Mouse (Mus musculus) thymus, postnatal 25 days (tissue): ENCODE measurements around the gene Gfpt1.
A peak's percentile ranks its signal among the peaks of the same experiment; 100 is the strongest.
"Not testable (repeated sequence)": the region's sequence is repeated elsewhere in the genome, so short reads cannot be mapped to it uniquely, and the experiment has no call there.

Experiments
- DNase-seq: peaks from one replicate; pipeline ENCODE4 v3.0.0; 2022

Gene Gfpt1

DNA sequence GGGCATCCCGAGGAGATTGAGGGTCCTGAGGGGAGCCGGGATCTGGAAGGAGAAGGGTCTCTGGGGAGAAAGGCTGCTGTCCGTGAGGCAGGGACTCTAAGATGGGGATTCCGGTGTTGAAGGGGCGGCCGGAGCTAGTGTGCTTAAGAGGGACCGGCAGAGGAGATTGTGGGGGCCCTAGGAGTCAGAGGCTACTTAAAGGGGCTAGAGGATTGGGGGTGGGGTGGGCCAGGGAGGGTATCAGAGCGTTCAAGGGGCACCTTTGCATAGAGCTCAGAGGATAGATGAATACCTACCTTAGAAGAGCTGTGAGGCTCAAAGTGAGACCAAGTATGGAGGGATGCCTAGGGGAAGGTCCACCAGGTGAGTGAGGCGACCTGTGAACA is 478 bp downstream of the Gfpt1 start:
- DNase-seq, result no peak

DNA sequence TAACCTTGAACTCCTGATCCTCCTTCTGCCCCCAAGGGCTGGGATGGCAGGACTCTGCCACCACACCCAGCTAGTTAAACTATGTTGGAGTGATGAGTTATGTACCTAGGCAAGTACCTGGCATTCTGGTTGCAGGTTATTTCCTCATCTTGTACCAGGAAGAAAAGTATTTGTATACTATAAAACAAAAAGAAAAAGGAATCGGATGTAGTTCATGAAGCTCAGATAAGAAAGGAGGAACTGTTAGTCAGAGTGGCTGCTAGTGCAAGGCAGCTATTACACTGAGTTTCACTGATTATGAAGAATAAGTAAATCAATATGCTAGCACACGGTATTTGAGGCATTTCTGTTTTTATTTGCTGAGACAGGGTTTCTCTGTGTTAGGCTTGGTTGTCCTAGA is 2.2 kb downstream of the Gfpt1 start:
- no peak for DNase-seq

DNA sequence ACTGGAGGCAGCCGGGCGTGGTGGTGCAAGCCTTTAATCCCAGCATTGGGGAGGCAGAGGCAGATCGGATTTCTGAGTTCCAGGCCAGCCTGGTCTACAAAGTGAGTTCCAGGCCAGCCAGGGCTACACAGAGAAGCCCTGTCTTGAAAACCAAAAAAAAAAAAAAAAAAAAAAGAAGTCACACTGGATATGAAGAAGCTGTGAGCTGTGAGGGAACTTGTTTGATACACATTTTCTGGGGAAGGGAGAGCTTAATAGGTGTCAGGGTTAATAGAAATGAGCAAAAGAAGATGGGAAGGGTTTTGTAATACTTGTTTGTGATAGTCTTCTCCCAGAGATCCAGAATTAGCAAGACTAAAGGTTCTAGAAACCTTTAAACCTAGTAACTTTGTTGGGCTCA is 2.9 kb downstream of the Gfpt1 start:
- DNase-seq, result no peak

DNA sequence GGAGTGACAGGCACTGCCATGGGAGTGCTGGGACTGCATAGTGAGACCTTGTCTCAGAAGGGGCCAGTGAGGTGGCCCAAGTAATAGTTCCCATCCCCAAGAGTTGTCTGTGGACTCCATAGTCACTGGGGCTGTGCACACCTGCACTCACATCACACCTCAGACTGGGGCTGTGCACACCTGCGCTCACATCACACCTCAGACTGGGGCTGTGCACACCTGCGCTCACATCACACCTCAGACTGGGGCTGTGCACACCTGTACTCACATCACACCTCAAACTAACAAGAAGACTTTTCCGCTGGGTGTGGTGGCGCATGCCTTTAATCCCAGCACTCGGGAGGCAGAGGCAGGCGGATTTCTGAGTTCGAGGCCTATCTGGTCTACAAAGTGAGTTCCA is 6.1 kb downstream of the Gfpt1 start:
- not testable (repeated sequence) for DNase-seq

DNA sequence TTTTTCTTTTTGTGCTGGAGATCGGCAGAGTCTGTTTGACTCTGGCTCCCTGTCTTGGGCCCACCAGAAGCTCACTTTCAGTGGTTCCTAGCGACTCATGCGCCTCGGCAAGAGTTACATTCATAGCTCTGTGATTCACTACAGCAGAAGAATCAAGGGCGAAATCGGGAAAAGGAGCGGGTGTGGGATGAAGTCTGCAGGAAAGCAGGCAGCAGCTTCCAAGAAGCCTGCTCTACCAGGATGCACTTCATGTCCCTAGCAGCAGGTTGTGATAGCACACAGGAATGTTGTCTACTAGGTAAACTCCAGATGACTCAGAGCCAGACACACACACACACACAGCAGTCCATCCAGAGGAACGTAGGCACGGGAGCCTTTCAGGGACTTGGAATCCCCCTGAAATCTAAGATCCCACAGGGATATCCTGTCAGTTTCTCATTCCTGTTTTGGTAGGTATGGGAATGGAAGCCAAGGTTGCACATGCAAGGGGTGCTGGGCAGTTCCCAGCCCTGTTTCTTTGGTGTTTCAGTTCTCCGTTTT is 9.3 kb downstream of the Gfpt1 start:
- DNase-seq, result no peak

DNA sequence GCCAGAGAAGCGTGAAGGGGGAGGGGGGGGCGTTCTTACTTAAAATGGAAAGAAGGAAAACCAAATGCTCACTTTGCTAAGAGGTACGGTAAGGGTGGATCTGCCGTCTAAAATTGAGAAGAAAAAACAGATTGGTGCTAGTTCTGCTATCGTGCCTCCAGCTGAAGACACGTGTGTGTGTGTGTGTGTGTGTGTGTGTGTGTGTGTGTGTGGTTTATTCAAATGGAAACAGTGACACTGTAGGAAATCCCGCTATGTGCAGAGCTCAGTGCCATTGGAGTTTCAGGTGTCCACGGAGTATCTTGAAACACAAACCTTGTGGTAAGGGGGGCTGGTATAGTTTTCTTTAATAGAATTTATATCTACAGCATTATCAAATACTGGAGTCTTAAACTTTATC is 11.5 kb downstream of the Gfpt1 start:
- DNase-seq, result no peak

DNA sequence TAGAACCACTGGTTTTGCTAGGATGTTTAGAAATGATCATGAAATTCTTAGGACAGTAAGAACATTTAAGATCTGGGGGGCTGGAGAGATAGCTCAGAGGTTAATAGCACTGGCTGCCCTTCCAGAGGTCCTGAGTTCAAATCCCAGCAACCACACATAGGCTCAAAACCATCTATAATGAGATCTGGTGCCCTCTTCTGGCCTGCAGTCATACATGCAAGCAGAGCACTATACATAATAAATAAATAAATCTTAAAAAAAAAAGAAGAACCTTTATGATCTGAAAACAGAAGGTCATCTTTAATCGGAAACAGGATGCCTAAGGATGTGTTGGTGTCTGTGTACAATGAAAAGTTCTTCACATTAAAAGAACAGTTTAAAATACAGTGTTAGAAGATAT is 17.1 kb downstream of the Gfpt1 start:
- no peak for DNase-seq

DNA sequence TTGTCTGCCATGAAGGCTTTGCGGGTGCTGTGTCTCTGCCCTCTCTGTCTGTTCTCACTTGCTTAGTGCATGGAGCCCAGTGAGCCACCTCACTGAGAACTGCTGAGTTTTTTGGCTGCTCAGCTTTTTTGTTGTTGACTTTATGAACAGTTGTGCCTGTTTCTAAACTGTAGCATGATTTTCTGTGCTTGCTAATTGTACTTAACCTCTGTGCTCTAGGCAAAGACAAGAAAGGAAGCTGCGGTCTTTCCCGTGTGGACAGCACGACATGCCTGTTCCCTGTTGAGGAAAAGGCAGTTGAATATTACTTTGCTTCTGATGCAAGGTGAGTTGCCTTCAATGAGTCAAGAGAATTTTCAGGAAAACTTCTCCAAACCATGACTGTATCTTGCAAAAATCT is 20.9 kb downstream of the Gfpt1 start:
- no peak for DNase-seq

DNA sequence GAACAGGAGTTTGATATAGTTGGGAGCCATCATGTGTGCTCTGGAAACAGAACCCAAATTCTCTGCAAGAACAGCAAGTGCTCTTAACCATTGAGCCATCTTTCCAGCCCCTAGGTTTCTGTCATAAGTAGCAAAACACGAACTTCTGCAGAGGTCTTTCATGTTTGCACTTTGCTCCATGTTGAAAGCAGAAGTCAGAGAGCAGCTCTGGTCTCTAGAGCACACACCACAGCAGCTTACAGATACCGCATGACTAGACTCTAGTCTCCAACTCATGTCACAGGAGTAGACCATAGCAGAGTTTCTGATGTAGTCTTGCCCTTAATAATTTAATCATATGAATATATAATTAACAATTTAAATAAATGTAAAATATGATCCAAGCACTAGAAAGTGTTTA is 25.6 kb downstream of the Gfpt1 start:
- DNase-seq, result no peak

DNA sequence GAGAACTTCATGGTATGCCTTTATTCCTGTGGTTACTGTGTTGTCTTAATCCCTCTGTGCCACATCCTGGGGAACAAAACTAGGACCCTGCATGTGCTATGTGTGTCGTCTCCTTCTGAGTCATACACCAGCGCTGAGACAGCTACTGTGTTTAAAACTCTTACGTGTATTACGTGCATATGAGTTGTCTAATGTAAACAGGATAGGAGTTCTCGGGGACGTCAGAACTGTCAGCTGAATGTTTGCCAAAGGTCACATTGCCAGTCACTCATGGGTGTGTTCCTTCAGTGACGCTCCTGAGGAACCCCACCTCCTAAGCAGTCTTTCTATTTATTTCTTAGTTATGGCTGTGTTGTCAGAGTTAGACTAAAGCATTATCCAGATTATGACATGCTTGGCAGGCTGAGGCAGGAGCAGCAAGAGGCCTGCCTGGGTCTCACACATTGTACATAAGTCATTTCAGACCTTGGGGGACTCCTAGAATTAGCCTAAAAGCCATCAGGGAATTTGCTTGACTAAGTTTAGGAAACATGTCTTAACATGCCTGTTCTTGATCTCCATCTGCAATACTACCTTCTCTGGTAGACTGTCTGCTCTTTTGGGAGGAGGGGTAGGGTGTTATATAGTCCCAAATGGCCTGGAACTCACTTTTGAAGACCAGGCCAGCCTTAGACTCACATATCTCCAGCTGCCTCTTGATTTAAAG is 26.7 kb downstream of the Gfpt1 start:
- DNase-seq, result no peak

DNA sequence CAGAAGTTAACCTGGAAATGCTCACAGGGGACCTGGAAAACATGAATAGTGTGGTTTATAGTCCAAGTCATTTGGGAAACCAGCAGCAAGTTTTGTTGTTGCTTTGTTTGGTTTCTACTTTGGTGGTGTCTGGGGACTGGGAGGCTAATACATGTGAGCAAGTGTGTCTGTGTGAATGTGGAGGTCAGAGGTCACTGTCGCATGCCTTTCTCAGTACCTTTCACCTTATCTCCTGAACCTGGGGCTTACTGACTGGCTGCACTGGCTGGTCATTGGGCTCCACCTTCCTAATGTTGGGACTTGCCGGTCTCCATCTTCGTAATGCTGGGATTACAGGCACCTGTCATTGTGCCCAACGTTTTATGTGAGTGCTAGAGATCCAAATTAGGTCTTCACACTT is 28.0 kb downstream of the Gfpt1 start:
- DNase-seq, result no peak

DNA sequence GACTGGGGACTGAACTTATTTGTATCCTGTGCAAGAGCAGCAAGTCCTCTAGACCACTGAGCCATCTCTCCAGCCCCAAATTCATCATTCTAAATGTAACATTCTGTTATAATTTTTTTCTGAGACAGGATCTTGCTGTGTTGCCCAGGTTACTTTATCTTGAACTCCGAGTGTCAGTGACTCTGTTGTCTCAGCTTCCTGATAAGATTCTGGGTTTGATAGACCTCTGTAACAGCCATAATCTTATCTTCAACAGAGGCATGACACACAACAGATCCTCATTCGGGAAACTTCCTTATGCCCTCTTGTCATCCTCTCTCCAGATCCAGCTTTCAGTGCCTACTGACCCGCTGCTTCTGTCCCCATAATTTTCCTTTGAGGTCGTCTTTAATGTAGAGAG is 30.1 kb downstream of the Gfpt1 start:
- no peak for DNase-seq

DNA sequence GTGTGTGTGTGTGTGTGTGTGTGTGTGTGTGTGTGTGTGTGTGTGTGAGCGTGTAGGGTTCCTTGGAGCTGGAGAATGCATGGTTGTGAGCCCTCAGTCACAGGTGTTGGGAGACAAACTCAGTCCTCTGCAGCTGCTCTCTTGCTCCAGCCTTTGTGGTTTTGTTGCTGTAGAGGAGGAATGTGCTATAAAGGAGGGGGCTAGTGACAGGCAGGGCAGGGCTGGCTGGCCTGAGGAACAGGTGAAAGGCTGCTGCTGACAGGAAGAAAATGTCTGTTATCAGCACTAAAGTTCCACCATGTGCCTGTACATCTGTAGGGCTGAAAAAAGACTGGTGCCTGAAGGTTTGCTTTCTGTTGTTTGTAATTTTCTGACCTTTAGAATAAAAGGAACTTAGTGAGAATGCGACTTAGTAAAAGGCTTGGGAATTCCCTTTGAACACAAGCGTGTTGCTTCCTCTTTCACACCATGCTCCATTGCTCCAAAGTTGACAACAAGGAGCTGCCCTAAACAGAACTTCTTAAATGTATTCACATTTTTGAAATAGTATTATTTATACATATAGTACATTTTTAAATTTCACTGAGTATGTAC is 32.5 kb downstream of the Gfpt1 start:
- peak; percentile 58 for DNase-seq

DNA sequence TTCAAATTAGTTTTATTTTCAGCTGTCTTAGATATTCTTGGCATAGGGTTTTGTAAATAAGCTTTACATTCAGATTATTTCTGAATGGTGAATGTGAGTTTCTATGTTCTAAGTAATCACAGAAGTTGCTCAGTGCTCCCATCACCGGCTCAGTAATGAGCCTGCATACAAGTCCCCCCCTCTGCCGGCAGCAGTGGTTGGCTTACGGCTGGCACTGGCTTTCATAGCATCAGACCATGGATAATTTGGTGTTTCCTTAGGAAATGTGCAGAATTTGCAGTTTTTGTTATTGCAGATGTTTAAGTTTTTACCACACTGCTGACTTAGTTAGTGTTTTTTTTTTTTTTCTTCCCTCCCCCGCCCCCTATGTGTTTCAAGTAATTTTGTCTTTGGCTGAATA is 36.8 kb downstream of the Gfpt1 start:
- no peak for DNase-seq

DNA sequence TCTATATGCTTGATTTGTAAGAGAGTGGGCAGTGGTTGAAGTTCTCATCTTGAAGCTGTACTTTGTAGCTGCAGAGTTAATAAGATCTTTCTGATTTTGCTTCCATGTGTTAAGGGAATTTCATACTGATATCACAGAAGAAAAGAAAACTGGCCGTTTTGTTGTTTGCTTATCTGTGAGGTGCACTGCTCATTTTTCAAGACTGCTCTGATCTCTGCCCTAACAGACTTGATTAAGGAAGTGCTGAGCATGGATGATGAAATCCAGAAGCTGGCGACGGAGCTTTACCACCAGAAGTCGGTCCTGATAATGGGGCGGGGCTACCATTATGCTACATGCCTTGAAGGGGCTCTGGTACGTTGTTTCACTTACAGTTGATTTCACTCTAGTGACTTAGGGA is 42.4 kb downstream of the Gfpt1 start:
- DNase-seq, result no peak

DNA sequence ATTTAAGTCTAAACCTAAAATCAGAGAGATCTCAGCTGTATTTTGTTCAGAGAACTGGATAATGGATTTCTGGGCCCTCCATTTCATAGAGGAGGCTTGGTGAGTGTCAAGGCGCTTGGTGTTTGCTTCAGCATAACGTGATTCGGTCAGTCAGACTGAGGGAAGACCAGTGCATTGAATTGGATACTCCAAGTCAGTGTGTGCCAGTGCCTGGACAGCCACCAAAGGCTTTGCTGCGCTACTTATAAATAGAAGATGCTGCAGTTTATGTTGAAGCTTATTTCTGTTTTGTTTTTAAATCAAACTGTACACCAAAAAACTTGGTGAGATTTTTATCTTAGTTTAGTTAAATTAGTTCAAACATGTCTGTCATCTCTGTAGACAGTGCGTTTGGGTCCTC is 45.7 kb downstream of the Gfpt1 start:
- no peak for DNase-seq

DNA sequence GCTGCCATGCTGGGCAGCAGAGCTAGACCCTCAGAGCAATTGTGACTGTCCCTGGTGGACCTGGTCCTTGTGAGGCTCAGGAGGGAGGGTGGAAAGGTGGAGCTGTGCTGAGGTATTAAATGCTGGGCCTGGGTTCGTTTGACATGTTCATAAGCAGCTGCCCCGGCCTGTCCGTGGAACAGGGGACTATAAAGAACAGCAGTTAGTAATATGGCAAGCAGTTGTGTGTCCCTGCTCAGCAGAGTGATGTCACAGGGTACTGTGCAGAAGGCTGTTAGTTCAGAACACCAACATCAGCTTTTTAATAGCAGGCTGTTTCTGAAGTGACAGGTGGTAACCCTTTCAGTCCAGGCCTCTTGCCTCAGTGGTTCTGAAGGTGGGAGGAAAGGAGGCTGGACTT is 48.2 kb downstream of the Gfpt1 start:
- no peak for DNase-seq

DNA sequence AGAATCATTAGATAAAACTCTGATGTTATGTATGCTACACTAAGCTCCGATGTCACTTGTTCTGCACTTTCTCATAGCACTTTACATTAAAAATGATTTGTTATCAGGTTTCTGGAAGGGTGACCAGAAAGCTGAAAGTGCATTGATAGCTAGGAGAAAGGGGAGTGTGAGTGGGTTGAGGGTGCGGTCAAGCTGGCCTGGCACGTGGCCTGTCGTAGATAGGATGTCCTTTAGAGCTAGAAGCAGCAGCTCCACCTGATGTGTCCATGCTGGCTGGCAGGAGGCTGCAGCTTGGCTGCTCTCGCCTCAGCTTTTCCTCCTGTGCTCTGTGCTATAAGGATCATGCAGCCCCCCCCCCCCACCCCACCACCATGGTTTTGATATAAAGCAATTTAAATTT is 49.8 kb downstream of the Gfpt1 start:
- no peak for DNase-seq

DNA sequence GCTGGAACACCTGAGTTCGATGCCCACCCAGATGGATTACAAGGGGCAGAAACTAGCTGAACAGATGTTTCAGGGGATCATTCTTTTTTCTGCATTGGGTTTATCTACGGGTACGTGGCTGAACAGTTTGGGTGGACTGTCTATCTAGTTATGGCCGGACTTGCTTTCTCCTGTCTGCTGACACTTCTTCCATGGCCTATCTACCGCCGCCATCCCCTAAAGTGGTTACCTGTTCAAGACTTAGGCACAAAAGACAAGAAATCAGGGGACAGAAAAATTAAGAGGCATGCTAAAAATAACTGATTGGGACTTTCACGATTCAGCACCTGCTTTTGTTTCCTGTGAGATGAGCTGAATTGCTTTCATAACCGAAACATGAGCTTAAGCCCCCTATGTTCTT is 51.0 kb downstream of the Gfpt1 start:
- not testable (repeated sequence) for DNase-seq

DNA sequence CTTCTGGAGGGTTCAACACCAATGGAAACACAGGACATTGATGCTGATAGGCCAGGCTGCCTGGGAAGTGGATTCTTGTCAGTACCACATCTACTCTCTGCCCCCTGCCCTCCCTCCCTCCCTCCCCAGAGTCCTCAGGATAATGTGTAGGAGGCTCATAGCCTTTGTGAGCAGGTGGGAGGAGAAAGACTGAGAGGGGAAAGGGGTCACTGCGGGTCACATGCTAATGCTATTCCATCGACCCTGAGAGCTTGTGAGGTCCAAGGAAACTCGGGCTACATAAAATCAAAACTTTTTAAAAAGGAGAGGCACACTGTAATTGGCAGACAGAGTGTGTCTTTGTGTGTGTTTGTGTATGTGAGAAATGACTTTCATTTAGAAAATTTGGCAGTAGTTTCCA is 56.6 kb downstream of the Gfpt1 start:
- DNase-seq, result no peak

DNA sequence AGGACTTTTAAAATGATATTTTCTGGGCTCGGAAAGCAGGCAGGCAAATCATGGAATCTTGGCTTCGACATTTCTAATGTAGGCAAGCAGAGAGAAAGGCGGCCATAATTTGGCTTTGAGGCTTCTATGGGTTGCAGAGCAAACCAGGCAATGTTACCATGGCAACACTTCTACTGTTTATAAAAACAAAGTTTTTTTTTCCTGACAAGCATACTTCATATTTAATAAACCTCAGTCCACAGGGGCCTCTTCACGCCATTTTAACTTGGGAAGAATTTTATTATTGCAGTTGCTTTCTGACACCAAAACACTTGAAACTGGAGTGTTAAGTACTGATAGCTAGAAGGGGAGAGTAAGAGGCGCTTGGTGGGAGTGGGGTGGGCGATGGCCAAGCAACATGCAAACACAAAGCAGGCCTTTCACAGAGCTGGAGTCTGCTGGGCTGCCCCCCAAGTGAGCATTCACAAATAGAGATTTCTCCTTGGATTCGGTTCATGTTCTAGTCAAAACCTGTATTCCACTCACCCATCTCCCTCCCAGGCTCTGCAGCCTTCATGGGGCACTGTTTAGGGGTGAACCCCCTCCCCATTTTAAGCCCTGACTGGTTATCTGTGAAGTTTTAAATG is 57.1 kb downstream of the Gfpt1 start:
- no peak for DNase-seq

DNA sequence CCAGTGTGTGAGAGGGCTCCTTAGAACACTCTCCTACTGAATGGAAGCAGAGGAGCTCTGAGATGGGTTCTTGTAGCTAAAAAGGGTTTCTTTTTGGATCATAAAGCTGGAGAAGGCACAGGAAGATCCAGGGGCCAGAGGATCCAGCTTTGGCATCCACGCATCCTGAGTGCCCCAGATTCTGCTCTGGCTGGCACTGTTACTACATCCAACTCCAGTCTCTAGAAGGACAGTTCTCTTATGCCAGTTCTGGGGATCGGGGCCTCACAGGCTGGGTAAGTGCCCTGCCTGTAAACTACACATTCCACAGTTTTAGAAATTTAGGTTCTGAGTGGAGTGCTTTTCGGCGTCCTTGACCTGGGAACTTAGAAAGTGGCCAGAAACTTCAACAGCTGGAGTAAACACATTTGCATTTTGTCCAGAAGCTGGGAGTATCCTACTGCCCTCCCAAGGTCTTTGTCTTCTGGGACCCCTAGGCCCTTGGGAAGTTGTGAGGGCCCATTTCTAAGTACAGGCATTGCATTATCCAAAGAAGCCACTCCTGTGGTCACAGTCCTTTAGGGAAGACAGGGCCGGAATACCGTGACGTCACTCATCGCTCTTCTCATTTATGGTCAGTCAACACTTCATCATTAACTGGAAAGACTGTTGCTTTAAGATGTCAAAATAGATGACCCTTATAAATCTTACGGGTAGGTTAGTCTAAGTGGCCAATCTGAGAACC is 57.8 kb downstream of the Gfpt1 start:
- DNase-seq, result no peak

DNA sequence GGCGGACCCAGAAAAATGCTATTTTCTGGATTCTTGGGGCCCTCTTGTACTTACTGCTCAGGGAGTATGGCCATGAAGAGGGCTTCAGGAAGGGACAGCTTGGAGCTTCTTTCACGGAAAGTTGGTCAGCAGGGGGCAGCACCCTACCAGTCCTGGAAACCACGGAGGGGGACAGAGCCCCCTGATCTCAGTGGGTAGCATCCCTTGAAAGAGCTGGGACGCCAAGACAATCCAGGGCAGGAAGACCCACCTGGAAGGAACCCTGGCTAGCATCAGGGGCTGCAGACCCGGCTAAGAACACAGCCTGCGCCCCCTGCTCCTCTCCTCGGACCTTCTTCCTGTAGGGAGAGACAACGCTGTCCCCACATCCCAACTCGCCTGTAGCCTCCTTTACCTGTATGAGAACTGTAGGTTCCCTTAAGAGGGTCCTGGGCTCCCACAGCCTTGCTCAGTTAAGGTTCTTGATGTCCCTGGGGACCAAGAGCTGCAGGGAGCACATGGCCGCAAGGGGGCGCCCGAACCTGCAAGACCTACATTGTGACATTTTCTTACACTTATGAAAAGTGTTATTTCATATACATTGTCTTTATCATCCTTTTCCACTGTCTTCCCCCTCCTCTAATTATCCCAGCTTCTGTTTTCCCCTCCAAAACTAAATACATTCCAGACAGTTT is 58.8 kb downstream of the Gfpt1 start:
- peak; percentile 90 for DNase-seq
